Mouse (Mus musculus) embryonic fibroblast, embryonic 13.5 days (primary cell): Measurements from ENCODE around the gene Eif4a2. TPM values are rescaled to one million over a fixed set of nuclear protein-coding genes. Genes with fewer than 3 reads are reported as not detected.

Source experiments
- H3K27ac ChIP-seq: 2 replicates; pipeline ENCODE4 v1.5.1; 2012; ENCODE audit warnings: low read length, control low read depth, inconsistent platforms; ENCODE audit not compliant: insufficient read depth
- H3K4me1 ChIP-seq: 2 replicates; pipeline ENCODE4 v1.6.1; 2011; ENCODE audit warnings: low read length; ENCODE audit not compliant: control insufficient read depth, insufficient read depth
- H3K4me3 ChIP-seq: 2 replicates; pipeline ENCODE4 v1.5.1; 2011; ENCODE audit warnings: mild to moderate bottlenecking, control low read depth, low read length; ENCODE audit not compliant: insufficient read depth
- CTCF ChIP-seq: IDR thresholded peaks from 2 replicates; pipeline ENCODE4 v1.5.1; 2011; ENCODE audit warnings: mild to moderate bottlenecking, control low read depth, low read length, moderate library complexity, borderline replicate concordance; ENCODE audit not compliant: insufficient read depth
- POLR2A ChIP-seq: IDR thresholded peaks from 2 replicates; pipeline ENCODE4 v1.6.1; 2011; ENCODE audit warnings: low read depth, mild to moderate bottlenecking, control low read depth, low read length, moderate library complexity
- polyA plus RNA-seq: library from polyadenylated mRNA; stranded (reverse); fragments of >200 nt; gene quantifications from 2 replicates; pipeline ENCODE4 v1.2.4, GENCODE M21; 2011; ENCODE audit warnings: low read depth; ENCODE audit not compliant: missing spikeins, insufficient read length

Eif4a2 gene
- polyA plus RNA-seq, 1 experiment: 554 TPM

GRCm38 (mm10) chr16:23124398-23124797 is 17.2 kb downstream of the Eif4a2 start:
- no peak for TF ChIP-seq CTCF
- no peak for TF ChIP-seq POLR2A
- no peak overlapping the region for H3K4me3 ChIP-seq
- peaks cover 7% of the 10 kb centered on the region; the same call in 1 of the 2 replicates for H3K4me1 ChIP-seq
- H3K27ac ChIP-seq: no peak overlapping the region

DNA sequence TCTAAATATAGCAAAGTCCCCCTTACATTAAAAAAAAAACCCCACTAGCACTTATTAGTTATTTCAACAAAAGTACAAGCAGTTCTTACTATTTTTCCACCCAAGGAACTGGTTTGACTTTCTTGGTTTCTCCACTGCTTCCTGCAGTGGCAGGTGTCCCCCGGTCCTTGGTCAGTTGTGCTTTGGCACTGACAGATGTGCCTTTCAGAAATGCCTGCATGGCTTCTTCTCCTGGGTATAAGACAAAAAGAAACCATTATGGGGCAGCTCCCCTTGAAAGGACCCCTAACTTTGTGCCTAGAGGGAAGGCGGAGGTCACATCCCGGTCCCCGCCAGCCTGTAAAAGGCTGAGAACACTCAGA is 20.0 kb downstream of the Eif4a2 start:
- H3K4me1 ChIP-seq: peaks cover 7% of the 10 kb centered on the region; the same call in 1 of the 2 replicates
- TF ChIP-seq CTCF: no peak
- TF ChIP-seq POLR2A: no peak
- no peak overlapping the region for H3K27ac ChIP-seq
- peak overlapping the region; percentile 74 for H3K4me3 ChIP-seq

- peak within 1 kb of the TSS; percentile 74 for H3K4me3 ChIP-seq
- H3K4me1 ChIP-seq: peaks cover 7% of the 10 kb centered on the region; the same call in 1 of the 2 replicates
- TF ChIP-seq POLR2A (peak; percentile 83), CTCF (no peak; the same call in 1 of the 2 replicates)
- H3K27ac ChIP-seq: peak within 1 kb of the TSS; percentile 95
Measured at GRCm38 (mm10) chr16:23127673-23128375, 20.6 kb downstream of the Eif4a2 start, which contains the start of gene Rfc4. Rfc4 (minus strand) TSS chr16:23127737.

- H3K27ac ChIP-seq: no peak overlapping the region
- H3K4me1 ChIP-seq: peaks cover 7% of the 10 kb centered on the region; the same call in 1 of the 2 replicates
- H3K4me3 ChIP-seq: no peak overlapping the region
- TF ChIP-seq POLR2A (peak; percentile 17; the same call in 1 of the 2 replicates), CTCF (no peak)
Measured at GRCm38 (mm10) chr16:23130303-23130702, 23.1 kb downstream of the Eif4a2 start.

- TF ChIP-seq POLR2A (no peak), CTCF (no peak)
- Histone ChIP-seq H3K4me3 (no peak overlapping the region), H3K27ac (no peak overlapping the region), H3K4me1 (peaks cover 3% of the 10 kb centered on the region)
Measured at GRCm38 (mm10) chr16:23132336-23132735, 25.1 kb downstream of the Eif4a2 start.

- Histone ChIP-seq H3K4me1 (no peaks in the 10 kb centered on the region; the same call in none of the 2 replicates), H3K27ac (no peak overlapping the region), H3K4me3 (no peak overlapping the region)
- no peak for TF ChIP-seq POLR2A
- TF ChIP-seq CTCF: no peak
Measured at GRCm38 (mm10) chr16:23135421-23136149, 28.3 kb downstream of the Eif4a2 start.

DNA sequence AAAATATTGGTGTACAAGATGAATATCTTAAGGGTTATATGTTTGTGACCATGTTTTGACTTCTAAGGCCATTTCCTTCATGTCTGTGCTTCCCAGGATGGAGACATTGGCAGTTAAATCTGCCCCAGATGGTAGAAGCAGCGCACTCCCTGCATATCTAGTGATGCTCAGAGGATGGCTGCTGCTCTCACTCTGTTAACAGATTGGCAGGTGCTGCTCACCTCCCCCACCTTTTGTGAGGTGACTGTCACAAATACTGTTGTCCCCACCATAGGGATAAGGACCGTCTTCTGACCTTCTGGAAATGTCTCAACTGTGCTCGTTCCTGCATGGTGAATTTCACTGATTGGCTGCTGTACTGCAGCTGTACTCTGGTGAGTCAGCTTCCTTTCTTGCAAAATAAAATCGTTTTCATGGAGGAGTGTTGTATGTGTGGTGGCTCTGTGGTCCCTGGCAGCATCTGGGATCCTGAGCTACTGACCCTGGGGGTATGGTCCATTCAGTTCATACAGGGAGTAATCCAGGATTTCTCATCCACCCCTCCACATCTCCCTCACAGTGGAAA is 29.2 kb downstream of the Eif4a2 start:
- Histone ChIP-seq H3K4me3 (no peak overlapping the region), H3K27ac (0 out of 2 replicates have a peak overlapping the region, but pooled peaks have one; percentile 20), H3K4me1 (no peaks in the 10 kb centered on the region; the same call in none of the 2 replicates)
- no peak for TF ChIP-seq CTCF
- TF ChIP-seq POLR2A: no peak

DNA sequence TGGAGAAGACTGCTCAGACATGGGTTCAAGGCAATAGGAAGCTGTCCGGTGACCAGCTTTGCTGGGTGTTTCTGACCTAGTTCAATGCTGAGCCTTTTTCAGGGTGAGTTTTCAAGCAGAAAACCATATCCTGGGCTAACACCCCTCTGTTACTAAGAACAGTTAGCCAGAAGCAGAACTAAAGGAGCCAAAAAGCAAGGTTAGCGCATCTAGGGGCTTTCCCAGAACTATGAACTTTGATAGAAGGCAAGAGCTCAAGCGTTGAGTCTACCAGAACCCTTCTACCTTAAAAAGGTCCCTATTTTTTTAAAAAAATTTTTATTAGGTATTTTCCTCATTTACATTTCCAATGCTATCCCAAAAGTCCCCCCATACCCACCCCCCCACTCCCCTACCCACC is 33.7 kb downstream of the Eif4a2 start:
- Histone ChIP-seq H3K4me3 (no peak overlapping the region), H3K27ac (no peak overlapping the region), H3K4me1 (no peaks in the 10 kb centered on the region; the same call in none of the 2 replicates)
- TF ChIP-seq POLR2A (no peak), CTCF (no peak)

DNA sequence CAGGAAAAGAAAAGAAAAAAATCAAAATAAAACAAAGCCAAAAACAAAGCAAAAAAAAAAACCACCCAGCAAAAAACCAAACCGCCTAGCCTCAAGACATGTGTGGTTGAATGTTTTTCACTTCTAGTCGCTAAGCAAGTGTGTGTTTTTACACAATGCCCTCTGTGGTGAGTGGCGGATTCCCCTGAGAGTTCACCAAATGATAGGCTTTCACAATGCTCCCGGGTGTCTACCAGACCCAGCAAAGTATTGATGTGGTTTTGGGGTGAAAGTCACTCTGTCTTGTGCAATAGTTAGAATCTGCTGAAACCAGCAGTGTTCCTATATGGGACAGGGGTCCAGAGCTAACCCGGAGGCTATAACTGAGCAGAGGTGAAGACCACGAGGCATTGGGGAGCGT is 37.1 kb downstream of the Eif4a2 start:
- H3K4me1 ChIP-seq: no peaks in the 10 kb centered on the region; the same call in 1 of the 2 replicates
- H3K27ac ChIP-seq: no peak overlapping the region
- no peak overlapping the region for H3K4me3 ChIP-seq
- TF ChIP-seq CTCF (no peak), POLR2A (no peak)
